Mouse (Mus musculus) neural tube, embryonic 11.5 days (tissue): Measurements from ENCODE around the gene Jtb. TPM values are rescaled to one million over a fixed set of nuclear protein-coding genes. Genes with fewer than 3 reads are reported as not detected.
A peak's percentile ranks its signal among the peaks of the same experiment; 100 is the strongest.
"Not testable (repeated sequence)": the region's sequence is repeated elsewhere in the genome, so short reads cannot be mapped to it uniquely, and the experiment has no call there.

Experiments used
- ATAC-seq: fragments of 200-750 bp; cut with Nextera tagmentation; 2 replicates; pipeline ENCODE4 v1.8.0; 2017; ENCODE audit warnings: moderate number of reproducible peaks, mild to moderate bottlenecking, moderate TSS enrichment, moderate library complexity; ENCODE audit not compliant: insufficient read depth, low FRiP score, low TSS enrichment
- DNase-seq: peaks from one replicate; pipeline ENCODE4 v3.0.0-alpha.2; 2015; ENCODE audit warnings: low spot score
- H3K27ac ChIP-seq: fragments of 300-500 bp; sonication (generic); 2 replicates; pipeline ENCODE4 v1.5.1; 2014; ENCODE audit warnings: low read depth, mild to moderate bottlenecking, low read length
- H3K27me3 ChIP-seq: fragments of 300-500 bp; sonication (generic); 2 replicates; pipeline ENCODE4 v1.6.1; 2014; ENCODE audit warnings: mild to moderate bottlenecking, low read length, mixed read lengths; ENCODE audit not compliant: control insufficient read depth, insufficient read depth
- H3K36me3 ChIP-seq: fragments of 300-500 bp; sonication (generic); 2 replicates; pipeline ENCODE4 v1.6.1; 2014; ENCODE audit warnings: mild to moderate bottlenecking, low read length, moderate library complexity, mixed read lengths; ENCODE audit not compliant: control insufficient read depth, insufficient read depth
- H3K4me1 ChIP-seq: fragments of 300-500 bp; sonication (generic); 2 replicates; pipeline ENCODE4 v1.6.1; 2014; ENCODE audit warnings: low read length, mixed read lengths; ENCODE audit not compliant: control insufficient read depth, insufficient read depth
- H3K4me2 ChIP-seq: fragments of 300-500 bp; sonication (generic); 2 replicates; pipeline ENCODE4 v1.6.1; 2014; ENCODE audit warnings: low read depth, mild to moderate bottlenecking, moderate library complexity
- H3K4me3 ChIP-seq: fragments of 300-500 bp; sonication (generic); 2 replicates; pipeline ENCODE4 v1.5.1; 2014; ENCODE audit warnings: low read depth, low read length
- H3K9ac ChIP-seq: fragments of 300-500 bp; sonication (generic); 2 replicates; pipeline ENCODE4 v1.6.1; 2014; ENCODE audit warnings: mild to moderate bottlenecking, low read length
- H3K9me3 ChIP-seq: fragments of 300-500 bp; sonication (generic); 2 replicates; pipeline ENCODE4 v1.6.1; 2016; ENCODE audit warnings: low read length; ENCODE audit not compliant: control insufficient read depth
- WGBS: fragments of 180-500 bp; shearing (Covaris S2); extraction: QIAGEN DNeasy Blood & Tissue Kit; methylation state at CpG from one replicate; pipeline ENCODE4 v1.1.7; 2014; 5-methylcytosine and 5-hydroxymethylcytosine counted together
- polyA plus RNA-seq: library from polyadenylated mRNA; unstranded; fragments of >200 nt; fragmentation: Nextera tagmentation; extraction: Ambion mirVana; gene quantifications from 2 replicates; pipeline ENCODE4 v1.2.1, GENCODE M21; 2014

Jtb gene
- polyA plus RNA-seq, 1 experiment from 2014 or later: 92.3 TPM

- H3K9me3 ChIP-seq, DNase-seq, H3K27me3 ChIP-seq, H3K4me3 ChIP-seq, H3K9ac ChIP-seq, H3K36me3 ChIP-seq, H3K4me2 ChIP-seq, ATAC-seq, H3K27ac ChIP-seq, H3K4me1 ChIP-seq: not testable (repeated sequence)
- WGBS: 82% methylated on average over 1 of the region's 1 CpGs
Measured at GRCm38 (mm10) chr3:90253174-90253573, 21.8 kb downstream of the Jtb start.

DNA sequence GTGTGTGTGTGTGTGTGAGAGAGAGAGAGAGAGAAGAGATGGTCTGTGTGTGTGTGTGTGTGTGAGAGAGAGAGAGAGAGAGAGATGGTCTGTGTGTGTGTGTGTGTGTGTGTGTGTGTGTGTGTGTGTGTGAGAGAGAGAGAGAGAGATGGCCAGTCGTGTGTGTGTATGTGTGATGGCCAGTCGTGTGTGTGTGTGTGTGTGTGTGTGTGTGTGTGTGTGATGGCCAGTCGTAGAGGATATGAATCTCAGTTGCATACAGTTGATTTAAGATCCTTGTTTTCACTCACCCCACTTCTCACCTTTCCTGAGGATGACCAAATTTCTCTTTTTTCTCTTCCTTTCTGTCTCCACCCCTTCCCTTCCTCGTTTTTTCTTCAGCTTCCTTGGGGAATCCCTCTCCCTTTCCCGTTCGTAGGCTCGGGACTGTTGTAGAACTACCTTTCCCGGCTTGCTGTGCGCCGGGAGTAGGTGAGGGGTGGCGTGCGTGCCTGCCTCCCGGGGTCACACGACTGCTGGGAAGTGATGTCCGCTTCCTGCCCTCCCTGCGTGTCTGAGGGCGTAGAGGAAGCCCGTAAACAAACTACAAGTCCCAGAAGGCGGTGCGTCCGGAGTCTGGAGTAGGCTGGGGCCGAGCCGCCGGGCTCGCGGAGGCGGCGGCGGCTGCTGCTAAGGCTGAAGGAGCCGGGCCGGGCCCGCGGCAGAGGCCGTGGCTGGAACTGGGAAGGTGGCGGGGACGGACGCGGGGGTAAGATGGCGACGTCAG is 22.4 kb downstream of the Jtb start, which contains the start of gene Crtc2:
Crtc2 (plus strand) TSS at position 511 of the 766 bp plus-strand sequence.
- Histone ChIP-seq H3K4me3 (peak within 1 kb of the TSS; percentile 80), H3K36me3 (peaks cover 4% of the 10 kb centered on the region; the same call in 1 of the 2 replicates), H3K9ac (peak within 1 kb of the TSS; percentile 76), H3K27ac (peak within 1 kb of the TSS; percentile 85), H3K27me3 (no peaks in the 10 kb centered on the region), H3K9me3 (no peaks in the 10 kb centered on the region), H3K4me1 (peaks cover 7% of the 10 kb centered on the region), H3K4me2 (peak within 1 kb of the TSS; percentile 49)
- DNase-seq (peak; percentile 96), ATAC-seq (peak; percentile 93)
- WGBS: 2% methylated on average over 40 of the region's 40 CpGs

- H3K4me1 ChIP-seq: peaks cover 6% of the 10 kb centered on the region
- no peaks in the 10 kb centered on the region for H3K27me3 ChIP-seq
- under 1% methylated on average over 39 of the region's 41 CpGs for WGBS
- H3K27ac ChIP-seq: peak overlapping the region; percentile 85
- H3K4me3 ChIP-seq: peak overlapping the region; percentile 80
- H3K4me2 ChIP-seq: peak overlapping the region; percentile 49
- ATAC-seq: peak; percentile 76
- no peaks in the 10 kb centered on the region for H3K9me3 ChIP-seq
- DNase-seq: no peak
- H3K36me3 ChIP-seq: peaks cover 8% of the 10 kb centered on the region
- peak overlapping the region; percentile 76 for H3K9ac ChIP-seq
Measured at GRCm38 (mm10) chr3:90254419-90255193, 23.2 kb downstream of the Jtb start.

GRCm38 (mm10) chr3:90255194-90255565 is 23.8 kb downstream of the Jtb start:
- WGBS: 37% methylated on average over 2 of the region's 2 CpGs
- Histone ChIP-seq H3K4me3 (peak overlapping the region; percentile 80), H3K27me3 (no peaks in the 10 kb centered on the region), H3K4me1 (peaks cover 6% of the 10 kb centered on the region), H3K4me2 (peak overlapping the region; percentile 49), H3K9me3 (no peaks in the 10 kb centered on the region), H3K36me3 (peaks cover 10% of the 10 kb centered on the region), H3K27ac (no peak overlapping the region), H3K9ac (peak overlapping the region; percentile 76)
- DNase-seq (no peak), ATAC-seq (no peak)

DNA sequence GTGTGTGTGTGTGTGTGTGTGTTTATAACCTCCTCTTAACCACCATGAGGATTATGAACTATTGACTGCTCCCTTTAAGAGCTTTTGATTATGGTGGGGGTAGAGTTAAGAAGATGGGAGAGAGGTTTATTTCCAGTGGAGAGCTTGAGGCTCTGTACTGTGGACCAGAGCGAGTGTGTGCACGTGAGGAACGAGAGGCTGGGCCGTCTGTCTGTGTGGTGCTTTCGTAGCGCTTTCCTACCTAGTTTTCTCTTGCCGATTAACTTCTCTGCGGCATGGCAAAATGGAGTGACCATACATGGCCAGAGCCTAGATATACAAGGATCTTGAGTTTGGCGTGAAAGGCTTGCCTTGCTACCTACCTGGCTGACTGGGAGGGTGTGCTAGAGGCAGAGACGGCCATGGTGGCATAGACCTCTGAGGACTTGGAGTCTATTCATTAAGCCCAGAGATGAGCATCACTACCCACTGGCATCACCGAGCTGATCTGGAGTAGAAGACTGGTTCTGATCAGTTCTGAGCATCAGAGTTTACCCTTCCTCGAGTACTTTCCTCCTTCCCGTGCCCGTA is 24.5 kb downstream of the Jtb start:
- Histone ChIP-seq H3K36me3 (peaks cover 11% of the 10 kb centered on the region), H3K4me3 (no peak overlapping the region), H3K27ac (no peak overlapping the region), H3K9ac (no peak overlapping the region), H3K9me3 (no peaks in the 10 kb centered on the region), H3K27me3 (no peaks in the 10 kb centered on the region), H3K4me1 (peaks cover 6% of the 10 kb centered on the region), H3K4me2 (no peak overlapping the region)
- 92% methylated on average over 14 of the region's 14 CpGs for WGBS
- ATAC-seq (no peak), DNase-seq (no peak)

DNA sequence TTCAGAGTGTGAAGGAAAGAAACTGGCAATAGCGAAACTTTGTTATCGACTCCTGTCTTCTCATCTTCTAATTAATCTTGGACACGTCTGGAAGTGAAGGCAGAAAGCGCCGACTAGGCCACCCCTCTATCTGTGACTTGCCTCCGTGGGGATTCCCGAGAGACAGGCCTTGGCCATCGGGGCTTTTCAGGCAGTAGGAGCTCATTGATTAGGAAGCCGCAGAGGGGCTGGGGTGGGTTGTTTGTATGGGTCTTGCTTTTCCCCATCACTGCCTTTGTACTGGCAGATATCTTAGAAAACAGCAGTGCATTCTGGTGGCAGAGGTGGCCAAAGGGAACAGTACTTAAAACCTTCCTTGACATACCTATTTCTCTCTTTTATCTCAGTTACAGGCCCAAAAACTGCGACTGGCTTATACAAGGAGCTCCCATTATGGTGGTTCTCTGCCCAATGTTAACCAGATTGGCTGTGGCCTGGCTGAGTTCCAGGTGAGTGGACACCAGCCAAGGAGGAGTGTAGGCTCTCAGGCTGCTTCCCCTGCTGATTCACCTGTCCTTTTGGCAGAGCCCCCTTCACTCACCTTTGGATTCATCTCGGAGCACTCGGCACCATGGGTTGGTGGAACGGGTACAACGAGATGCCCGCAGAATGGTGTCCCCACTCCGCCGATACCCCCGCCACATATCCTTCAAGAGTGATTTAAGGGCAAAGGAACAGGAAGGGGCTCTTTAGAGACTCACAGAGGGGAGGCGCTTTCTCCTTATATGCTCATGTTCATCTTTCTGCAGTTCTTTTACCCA is 25.5 kb downstream of the Jtb start:
- Histone ChIP-seq H3K4me3 (no peak overlapping the region), H3K9ac (no peak overlapping the region), H3K27ac (no peak overlapping the region), H3K27me3 (no peaks in the 10 kb centered on the region), H3K9me3 (no peaks in the 10 kb centered on the region), H3K36me3 (peaks cover 11% of the 10 kb centered on the region; the same call in 1 of the 2 replicates), H3K4me1 (peaks cover 6% of the 10 kb centered on the region), H3K4me2 (no peak overlapping the region)
- 94% methylated on average over 19 of the region's 19 CpGs for WGBS
- DNase-seq (no peak), ATAC-seq (no peak)

DNA sequence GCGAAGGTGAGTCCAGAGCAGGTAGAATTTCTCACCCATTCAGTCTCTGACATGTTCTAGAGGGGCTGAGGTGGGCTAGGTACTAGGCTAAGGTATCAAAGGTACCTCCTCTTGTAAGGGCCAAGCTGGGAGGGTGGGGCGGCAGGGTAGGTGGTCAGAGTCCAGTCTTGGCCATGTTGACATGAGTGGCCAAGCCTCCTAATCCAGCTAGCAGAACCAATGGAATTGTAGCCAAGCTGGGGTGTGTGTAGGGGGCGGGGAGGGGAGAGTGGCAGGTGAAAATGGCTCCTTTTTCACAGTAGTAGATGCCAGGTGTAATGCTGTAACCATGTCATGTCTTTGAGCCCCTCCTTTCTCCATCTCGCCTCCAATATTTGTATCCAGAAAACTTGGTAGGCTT is 27.1 kb downstream of the Jtb start:
- Histone ChIP-seq H3K9ac (no peak overlapping the region), H3K9me3 (no peaks in the 10 kb centered on the region), H3K36me3 (peaks cover 18% of the 10 kb centered on the region), H3K27me3 (no peaks in the 10 kb centered on the region), H3K4me3 (no peak overlapping the region), H3K4me2 (no peak overlapping the region), H3K4me1 (peaks cover 6% of the 10 kb centered on the region), H3K27ac (no peak overlapping the region)
- DNase-seq (no peak), ATAC-seq (no peak)
- 90% methylated on average over 4 of the region's 4 CpGs for WGBS

- peaks cover 21% of the 10 kb centered on the region for H3K36me3 ChIP-seq
Measured at GRCm38 (mm10) chr3:90263121-90263771, 31.8 kb downstream of the Jtb start.

More at GRCm38 (mm10) chr3:90263121-90263771, 31.8 kb downstream of the Jtb start:
- Histone ChIP-seq H3K9me3 (no peaks in the 10 kb centered on the region), H3K4me1 (peaks cover 7% of the 10 kb centered on the region), H3K27ac (no peak overlapping the region), H3K9ac (no peak overlapping the region), H3K4me2 (no peak overlapping the region), H3K4me3 (no peak overlapping the region), H3K27me3 (no peaks in the 10 kb centered on the region)
- ATAC-seq (no peak), DNase-seq (no peak)
- WGBS: 90% methylated on average over 5 of the region's 5 CpGs
